Mouse (Mus musculus) thymus, adult 2 months (tissue): Measurements from ENCODE around the gene Paqr4. TPM values are rescaled to one million over a fixed set of nuclear protein-coding genes. Genes with fewer than 3 reads are reported as not detected.

Source experiments
- DNase-seq: peaks from one replicate; pipeline ENCODE4 v3.0.0; 2021
- H3K27ac ChIP-seq: fragments of 200-500 bp; 2 replicates; pipeline ENCODE4 v1.5.1; 2012; ENCODE audit warnings: low read length, control low read depth; ENCODE audit not compliant: control insufficient read depth, insufficient read depth
- H3K27me3 ChIP-seq: fragments of 200-500 bp; 2 replicates; pipeline ENCODE4 v1.6.1; 2012; ENCODE audit warnings: mild to moderate bottlenecking, low read length, moderate library complexity, mixed read lengths; ENCODE audit not compliant: control insufficient read depth, insufficient read depth
- H3K36me3 ChIP-seq: fragments of 200-500 bp; 2 replicates; pipeline ENCODE4 v1.6.1; 2012; ENCODE audit warnings: mild to moderate bottlenecking, low read length, moderate library complexity; ENCODE audit not compliant: control insufficient read depth, insufficient read depth
- H3K4me1 ChIP-seq: fragments of 200-500 bp; replicated peaks from 2 replicates; pipeline ENCODE4 v1.6.1; 2012; ENCODE audit warnings: low read length; ENCODE audit not compliant: control insufficient read depth, insufficient read depth
- H3K4me3 ChIP-seq: fragments of 200-500 bp; 2 replicates; pipeline ENCODE4 v1.5.1; 2012; ENCODE audit warnings: mild to moderate bottlenecking, low read length, control low read depth, moderate library complexity; ENCODE audit not compliant: control insufficient read depth, insufficient read depth
- CTCF ChIP-seq: fragments of 200-500 bp; IDR thresholded peaks from 2 replicates; pipeline ENCODE4 v1.5.1; 2012; ENCODE audit warnings: mild to moderate bottlenecking, control low read depth, low read length, moderate library complexity, borderline replicate concordance; ENCODE audit not compliant: control insufficient read depth, poor library complexity, insufficient read depth; ENCODE audit errors: extremely low read depth
- POLR2A ChIP-seq: fragments of 200-500 bp; IDR thresholded peaks from 2 replicates; pipeline ENCODE4 v1.6.1; 2012; ENCODE audit warnings: mild to moderate bottlenecking, low read length, control low read depth, moderate library complexity; ENCODE audit not compliant: control insufficient read depth, poor library complexity, insufficient read depth; ENCODE audit errors: extremely low read depth
- WGBS: fragments of 180-500 bp; shearing (Covaris S2); methylation state at CpG from one replicate; pipeline ENCODE4 v1.1.7; 2018; 5-methylcytosine and 5-hydroxymethylcytosine counted together
- polyA plus RNA-seq: library from polyadenylated mRNA; depleted of rRNA; stranded (reverse); fragments of >200 nt; gene quantifications from 2 replicates; pipeline ENCODE4 v1.2.3, GENCODE M21; 2012; rRNA removed

The Paqr4 gene
- polyA plus RNA-seq, 1 experiment: 12.4 TPM

DNA sequence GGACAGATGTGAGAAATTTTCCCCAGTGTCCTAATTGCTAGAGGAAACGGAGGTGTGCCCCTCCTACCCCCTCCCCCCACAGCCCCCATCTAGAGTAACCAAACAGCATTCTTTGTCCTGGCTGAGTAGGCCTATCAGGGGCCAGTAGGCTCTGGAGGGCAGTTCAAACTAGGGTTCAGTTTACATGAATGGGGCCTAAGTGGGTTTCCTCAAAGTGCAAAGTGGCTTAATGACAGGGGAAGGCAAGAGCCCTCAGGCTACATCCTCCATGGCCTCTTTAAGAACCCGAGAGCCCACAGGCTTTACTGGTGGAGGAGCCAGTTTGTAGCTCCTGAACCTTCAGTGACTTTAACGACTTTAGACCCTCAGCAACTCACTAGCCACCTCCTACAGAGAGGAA, 44.9 kb downstream of the Paqr4 start:
- Histone ChIP-seq H3K27ac (no peak overlapping the region), H3K4me1 (peaks cover 10% of the 10 kb centered on the region; the same call in 1 of the 2 replicates), H3K36me3 (no peaks in the 10 kb centered on the region), H3K27me3 (peaks cover 13% of the 10 kb centered on the region; the same call in 1 of the 2 replicates), H3K4me3 (no peak overlapping the region)
- DNase-seq: no peak
- 74% methylated on average over 3 of the region's 3 CpGs for WGBS
- TF ChIP-seq POLR2A (no peak), CTCF (no peak)

DNA sequence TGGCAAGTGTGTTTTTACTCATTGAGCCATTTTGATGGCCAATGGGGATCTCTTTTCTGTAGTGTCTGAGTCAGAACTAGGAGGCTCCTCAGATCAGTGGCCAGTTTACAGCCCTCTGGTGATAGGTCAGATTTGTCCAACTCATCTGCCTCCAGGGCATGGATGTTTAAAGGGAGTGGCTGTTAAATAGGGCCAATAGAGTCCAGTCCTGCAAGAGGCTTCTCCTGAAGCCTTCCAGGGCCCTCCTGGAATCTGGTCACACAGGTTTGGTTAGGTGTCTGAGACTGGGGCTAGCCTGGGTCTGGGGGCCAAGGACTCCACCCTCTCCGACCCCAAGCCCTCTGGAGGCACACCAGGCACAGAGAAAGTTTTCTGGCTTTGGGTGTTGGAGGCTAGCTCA, 46.2 kb downstream of the Paqr4 start:
- Histone ChIP-seq H3K27me3 (peaks cover 4% of the 10 kb centered on the region; the same call in 1 of the 2 replicates), H3K4me3 (no peak overlapping the region), H3K36me3 (no peaks in the 10 kb centered on the region), H3K4me1 (peaks cover 4% of the 10 kb centered on the region; the same call in 1 of the 2 replicates), H3K27ac (no peak overlapping the region)
- DNase-seq: no peak
- WGBS: 96% methylated on average over 1 of the region's 1 CpGs
- TF ChIP-seq POLR2A (no peak), CTCF (no peak)

Other genes with a start within 250 kb of the Paqr4 start
- gene Zfp213, start 176.6 kb downstream of the Paqr4 start, polyA plus RNA-seq: 23.5 and 24.4 TPM in 2 replicates
- 2.5 and 3.0 TPM in 2 replicates for gene Zfp13, start 141.4 kb downstream of the Paqr4 start, polyA plus RNA-seq
- 0.18 and 0.20 TPM in 2 replicates for gene Zscan10, start 140.0 kb downstream of the Paqr4 start, polyA plus RNA-seq
- gene Mmp25, start 95.6 kb downstream of the Paqr4 start, polyA plus RNA-seq: 7.2 and 7.4 TPM in 2 replicates
- gene Bicdl2, start 80.4 kb downstream of the Paqr4 start, polyA plus RNA-seq: 0.43 and 0.49 TPM in 2 replicates
- 143 and 192 TPM in 2 replicates for gene Hcfc1r1, start 67.3 kb downstream of the Paqr4 start, polyA plus RNA-seq
- 78.3 and 84.5 TPM in 2 replicates for gene Thoc6, start 67.0 kb downstream of the Paqr4 start, polyA plus RNA-seq
- gene Tnfrsf12a, start 63.4 kb downstream of the Paqr4 start, polyA plus RNA-seq: 10.2 and 11.4 TPM in 2 replicates
- gene Cldn6, start 61.6 kb downstream of the Paqr4 start, polyA plus RNA-seq: 0.47 and 0.51 TPM in 2 replicates
- 1.1 and 1.9 TPM in 2 replicates for gene Cldn9, start 56.8 kb downstream of the Paqr4 start, polyA plus RNA-seq
- 0.19 and 0.27 TPM in 2 replicates for gene 1520401A03Rik, start 18.1 kb downstream of the Paqr4 start, polyA plus RNA-seq
- 145 and 182 TPM in 2 replicates for gene Pkmyt1, start 14.5 kb downstream of the Paqr4 start, polyA plus RNA-seq
- gene Kremen2, start 5.0 kb upstream of the Paqr4 start, polyA plus RNA-seq: 2.8 and 3.8 TPM in 2 replicates
- gene Flywch1, start 30.7 kb upstream of the Paqr4 start, polyA plus RNA-seq: 32.0 and 33.6 TPM in 2 replicates
- 2.3 and 4.0 TPM in 2 replicates for gene Flywch2, start 45.2 kb upstream of the Paqr4 start, polyA plus RNA-seq
- 874 and 1,056 TPM in 2 replicates for gene Srrm2, start 49.7 kb upstream of the Paqr4 start, polyA plus RNA-seq
- gene Elob, start 88.3 kb upstream of the Paqr4 start, polyA plus RNA-seq: 639 and 815 TPM in 2 replicates
- 1.6 and 2.8 TPM in 2 replicates for gene Prss33, start 95.2 kb upstream of the Paqr4 start, polyA plus RNA-seq
- gene Prss32, start 103.0 kb upstream of the Paqr4 start, polyA plus RNA-seq: 0.51 and 0.65 TPM in 2 replicates
- 0.34 and 0.59 TPM in 2 replicates for gene Prss41, start 103.3 kb upstream of the Paqr4 start, polyA plus RNA-seq
- gene Prss21, start 127.2 kb upstream of the Paqr4 start, polyA plus RNA-seq: 0.11 TPM in 1 of 2 replicates, not detected in the other
- gene Dcpp1, start 140.0 kb upstream of the Paqr4 start, polyA plus RNA-seq: 0.58 TPM in 1 of 2 replicates, not detected in the other
- gene Dcpp2, start 140.0 kb upstream of the Paqr4 start, polyA plus RNA-seq: 0.35 and 0.55 TPM in 2 replicates
- gene Dcpp3, start 176.6 kb upstream of the Paqr4 start, polyA plus RNA-seq: 0.34 TPM in 2 replicates
- 0.23 and 0.43 TPM in 2 replicates for gene Sbp, start 200.8 kb upstream of the Paqr4 start, polyA plus RNA-seq
- gene Sbpl, start 214.4 kb upstream of the Paqr4 start, polyA plus RNA-seq: 0.88 and 1.6 TPM in 2 replicates
- gene Prss30, start 239.7 kb upstream of the Paqr4 start, polyA plus RNA-seq: 2.5 and 2.7 TPM in 2 replicates